Mouse (Mus musculus) T-cell, adult 2 months (primary cell): ENCODE results near the gene Gm5724.

Experiments
- DNase-seq: peaks from one replicate; pipeline ENCODE4 v3.0.0; 2022; ENCODE audit warnings: low spot score

Gene Gm5724

DNA sequence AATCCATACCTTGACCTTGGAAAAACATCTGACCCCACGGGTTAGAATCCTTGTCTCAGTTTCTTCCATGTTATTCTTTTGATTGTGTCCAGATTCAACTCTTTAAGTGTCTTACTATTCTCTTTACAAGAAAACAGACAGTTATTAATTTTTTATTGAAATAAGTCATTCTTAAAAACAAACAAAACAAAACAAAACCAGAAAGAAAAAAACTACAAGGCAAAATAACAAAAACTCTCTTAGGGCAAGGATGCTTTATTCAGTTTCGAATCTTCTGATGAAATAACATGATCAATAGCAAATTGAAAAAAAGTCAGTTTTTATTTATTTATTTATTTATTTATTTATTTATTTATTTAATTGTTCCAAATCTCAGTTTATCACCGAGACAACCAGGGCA, at the start of gene Gm5724:
Gene Gm5724, minus strand, starts transcription at position 101 of the 400 bp plus-strand sequence.
- no peak for DNase-seq

DNA sequence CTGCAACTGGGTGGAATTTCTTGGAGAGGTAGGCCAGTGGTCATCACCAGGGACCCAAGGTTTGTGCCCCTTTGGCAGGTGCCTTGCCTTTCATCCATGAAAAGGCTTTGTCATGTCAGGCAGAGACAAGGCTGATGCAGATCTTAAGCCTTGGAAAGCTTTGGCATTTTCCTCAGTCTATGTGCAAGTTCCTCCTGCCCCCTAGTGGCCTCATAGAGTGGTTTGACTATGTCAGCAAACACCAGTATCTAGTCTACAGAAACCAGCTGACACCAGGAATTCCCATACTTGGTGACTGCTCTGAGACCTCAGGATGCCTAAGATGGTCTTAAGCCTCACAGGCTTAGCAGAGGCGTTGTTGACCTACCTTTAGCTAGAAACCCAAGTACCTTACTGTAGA, 24.2 kb upstream of the Gm5724 start:
- DNase-seq = no peak

DNA sequence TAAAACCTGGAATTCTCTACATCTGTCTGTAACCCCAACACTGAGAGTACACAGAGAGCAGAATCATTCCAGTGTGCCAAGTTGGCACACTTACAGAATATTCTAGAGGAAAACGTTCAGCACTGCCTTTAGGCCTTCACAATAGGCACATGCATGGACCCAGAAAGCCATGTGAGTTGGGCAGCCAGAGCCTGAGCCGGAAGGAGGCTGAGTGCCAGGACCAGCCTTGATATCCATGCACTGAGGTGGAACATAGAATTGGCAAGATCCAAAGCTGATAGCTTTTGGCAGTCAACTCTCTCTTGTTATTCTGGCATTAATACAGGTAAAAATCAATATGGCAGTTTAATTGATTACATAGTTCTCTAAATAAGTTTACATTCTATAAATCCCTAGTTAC, 866 bp upstream of the Gm5724 start:
- no peak for DNase-seq

DNA sequence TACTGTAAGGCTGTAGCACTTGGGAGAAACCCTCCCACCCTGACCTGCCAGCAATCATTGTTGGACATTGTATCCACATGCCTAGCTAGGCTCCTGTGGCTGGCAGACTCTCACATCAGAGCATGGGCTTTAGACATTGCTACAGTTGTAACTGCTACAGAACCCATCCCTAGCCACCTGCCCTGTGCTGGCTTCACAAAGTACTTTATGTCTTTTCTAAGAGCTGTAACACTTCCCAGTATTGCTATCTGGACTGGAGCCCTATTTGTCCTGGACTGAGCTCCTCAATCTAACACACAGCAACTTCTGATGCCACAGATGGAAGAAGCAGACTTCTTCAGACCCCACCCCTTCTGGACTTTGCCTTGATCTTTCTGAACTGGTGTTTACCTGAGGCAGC, 82.4 kb downstream of the Gm5724 start:
- no peak for DNase-seq

- DNase-seq = no peak
These were observed 86.6 kb downstream of the Gm5724 start for GRCm38 (mm10) chr6:141687008-141687407.
